Mouse (Mus musculus) limb, embryonic 12.5 days (tissue): ENCODE measurements around the gene Acad12. TPM values are rescaled to one million over a fixed set of nuclear protein-coding genes. Genes with fewer than 3 reads are reported as not detected.
"Not testable (repeated sequence)": the region's sequence is repeated elsewhere in the genome, so short reads cannot be mapped to it uniquely, and the experiment has no call there.

Experiments used
- ATAC-seq: fragments of 200-750 bp; cut with Nextera tagmentation; 2 replicates; pipeline ENCODE4 v1.8.0; 2017; ENCODE audit warnings: low read depth, moderate TSS enrichment; ENCODE audit not compliant: insufficient number of reproducible peaks, insufficient read depth, low FRiP score, low TSS enrichment
- H3K27ac ChIP-seq: fragments of 300-500 bp; sonication (generic); 2 replicates; pipeline ENCODE4 v1.5.1; 2016; ENCODE audit warnings: mild to moderate bottlenecking, moderate library complexity
- H3K27me3 ChIP-seq: fragments of 300-500 bp; sonication (generic); 2 replicates; pipeline ENCODE4 v1.6.1; 2016; ENCODE audit warnings: mild to moderate bottlenecking, moderate library complexity
- H3K36me3 ChIP-seq: fragments of 300-500 bp; sonication (generic); 2 replicates; pipeline ENCODE4 v1.6.1; 2016; ENCODE audit warnings: mild to moderate bottlenecking, moderate library complexity
- H3K4me1 ChIP-seq: fragments of 300-500 bp; sonication (generic); replicated peaks from 2 replicates; pipeline ENCODE4 v1.6.1; 2016
- H3K4me2 ChIP-seq: fragments of 300-500 bp; sonication (generic); 2 replicates; pipeline ENCODE4 v1.6.1; 2016; ENCODE audit warnings: mild to moderate bottlenecking, moderate library complexity
- H3K4me3 ChIP-seq: fragments of 300-500 bp; sonication (generic); replicated peaks from 2 replicates; pipeline ENCODE4 v1.5.1; 2016; ENCODE audit warnings: mild to moderate bottlenecking
- H3K9ac ChIP-seq: fragments of 300-500 bp; sonication (generic); replicated peaks from 2 replicates; pipeline ENCODE4 v1.6.1; 2016; ENCODE audit warnings: mild to moderate bottlenecking, moderate library complexity
- H3K9me3 ChIP-seq: fragments of 300-500 bp; sonication (generic); 2 replicates; pipeline ENCODE4 v1.6.1; 2016; ENCODE audit warnings: mild to moderate bottlenecking, moderate library complexity
- WGBS: fragments of 180-500 bp; shearing (Covaris S2); methylation state at CpG from one replicate; pipeline ENCODE4 v1.1.7; 2016; 5-methylcytosine and 5-hydroxymethylcytosine counted together
- polyA plus RNA-seq: library from polyadenylated mRNA; unstranded; fragments of >200 nt; fragmentation: Nextera tagmentation; extraction: Ambion mirVana; gene quantifications from 2 replicates; pipeline ENCODE4 v1.2.1, GENCODE M21; 2016

Acad12 gene
- polyA plus RNA-seq, 1 experiment from 2014 or later: 3.3 TPM

- not testable (repeated sequence) for H3K4me2 ChIP-seq, H3K27me3 ChIP-seq, H3K9ac ChIP-seq, H3K36me3 ChIP-seq, H3K27ac ChIP-seq, ATAC-seq, H3K4me1 ChIP-seq, H3K9me3 ChIP-seq, H3K4me3 ChIP-seq
- 49% methylated on average over 8 of the region's 8 CpGs for WGBS
Observed at GRCm38 (mm10) chr5:121609556-121610135, 9.1 kb downstream of the Acad12 start.

GRCm38 (mm10) chr5:121606151-121606550 is 12.6 kb downstream of the Acad12 start:
- H3K27ac ChIP-seq: no peak overlapping the region
- H3K36me3 ChIP-seq: no peaks in the 10 kb centered on the region
- H3K9me3 ChIP-seq: no peaks in the 10 kb centered on the region
- 0% methylated on average over 2 of the region's 2 CpGs for WGBS
- 0 out of 2 replicates have a peak, but pooled peaks cover 3% of the 10 kb centered on the region for H3K4me1 ChIP-seq
- no peak overlapping the region for H3K4me3 ChIP-seq
- ATAC-seq: no peak
- no peak overlapping the region for H3K9ac ChIP-seq
- H3K27me3 ChIP-seq: 0 out of 2 replicates have a peak, but pooled peaks cover 3% of the 10 kb centered on the region
- H3K4me2 ChIP-seq: no peak overlapping the region

GRCm38 (mm10) chr5:121603815-121604214 is 14.9 kb downstream of the Acad12 start:
- not testable (repeated sequence) for H3K4me3 ChIP-seq, H3K4me2 ChIP-seq, H3K27me3 ChIP-seq, H3K36me3 ChIP-seq, H3K4me1 ChIP-seq, ATAC-seq, H3K9ac ChIP-seq, H3K27ac ChIP-seq, H3K9me3 ChIP-seq
- WGBS: 74% methylated on average over 1 of the region's 1 CpGs

GRCm38 (mm10) chr5:121601547-121602299 is 17.0 kb downstream of the Acad12 start:
- H3K4me2 ChIP-seq: peak overlapping the region; percentile 10; the same call in 1 of the 2 replicates
- no peak for ATAC-seq
- WGBS: 25% methylated on average over 9 of the region's 9 CpGs
- H3K9ac ChIP-seq: no peak overlapping the region
- 0 out of 2 replicates have a peak, but pooled peaks cover 3% of the 10 kb centered on the region for H3K27me3 ChIP-seq
- no peaks in the 10 kb centered on the region for H3K9me3 ChIP-seq
- no peak overlapping the region for H3K4me3 ChIP-seq
- no peaks in the 10 kb centered on the region for H3K36me3 ChIP-seq
- 0 out of 2 replicates have a peak, but pooled peaks cover 3% of the 10 kb centered on the region for H3K4me1 ChIP-seq
- no peak overlapping the region for H3K27ac ChIP-seq

- H3K27me3 ChIP-seq: 0 out of 2 replicates have a peak, but pooled peaks cover 3% of the 10 kb centered on the region
- no peak overlapping the region for H3K4me2 ChIP-seq
- no peak overlapping the region for H3K4me3 ChIP-seq
- H3K36me3 ChIP-seq: no peaks in the 10 kb centered on the region
- 71% methylated on average over 13 of the region's 13 CpGs for WGBS
- ATAC-seq: no peak
- no peaks in the 10 kb centered on the region for H3K9me3 ChIP-seq
- H3K27ac ChIP-seq: peak overlapping the region; percentile 19; the same call in 1 of the 2 replicates
- no peak overlapping the region for H3K9ac ChIP-seq
- H3K4me1 ChIP-seq: peaks cover 10% of the 10 kb centered on the region
Observed at GRCm38 (mm10) chr5:121598871-121599610, 19.7 kb downstream of the Acad12 start.

- Histone ChIP-seq H3K4me3 (no peak overlapping the region), H3K36me3 (no peaks in the 10 kb centered on the region), H3K27me3 (0 out of 2 replicates have a peak, but pooled peaks cover 3% of the 10 kb centered on the region), H3K9ac (no peak overlapping the region), H3K9me3 (no peaks in the 10 kb centered on the region), H3K4me2 (no peak overlapping the region), H3K4me1 (peaks cover 15% of the 10 kb centered on the region), H3K27ac (no peak overlapping the region; the same call in 1 of the 2 replicates)
- 78% methylated on average over 7 of the region's 7 CpGs for WGBS
- no peak for ATAC-seq
Observed at GRCm38 (mm10) chr5:121597991-121598537, 20.7 kb downstream of the Acad12 start.

GRCm38 (mm10) chr5:121597332-121597731 is 21.4 kb downstream of the Acad12 start:
- 61% methylated on average over 4 of the region's 4 CpGs for WGBS

GRCm38 (mm10) chr5:121596226-121596625 is 22.5 kb downstream of the Acad12 start:
- Histone ChIP-seq H3K4me2 (no peak overlapping the region), H3K36me3 (0 out of 2 replicates have a peak, but pooled peaks cover 5% of the 10 kb centered on the region), H3K27ac (no peak overlapping the region), H3K27me3 (no peaks in the 10 kb centered on the region), H3K4me1 (peaks cover 29% of the 10 kb centered on the region), H3K9ac (no peak overlapping the region), H3K9me3 (no peaks in the 10 kb centered on the region), H3K4me3 (no peak overlapping the region)
- 71% methylated on average over 6 of the region's 6 CpGs for WGBS
- ATAC-seq: no peak

More at GRCm38 (mm10) chr5:121597332-121597731, 21.4 kb downstream of the Acad12 start:
- no peaks in the 10 kb centered on the region for H3K36me3 ChIP-seq
- H3K27ac ChIP-seq: no peak overlapping the region
- no peak overlapping the region for H3K4me3 ChIP-seq
- no peak overlapping the region for H3K4me2 ChIP-seq
- ATAC-seq: no peak
- H3K9me3 ChIP-seq: no peaks in the 10 kb centered on the region
- H3K4me1 ChIP-seq: peaks cover 21% of the 10 kb centered on the region
- H3K9ac ChIP-seq: no peak overlapping the region
- 0 out of 2 replicates have a peak, but pooled peaks cover 3% of the 10 kb centered on the region for H3K27me3 ChIP-seq

- no peak for ATAC-seq
- H3K4me2 ChIP-seq: no peak overlapping the region
- H3K4me3 ChIP-seq: no peak overlapping the region
- H3K27me3 ChIP-seq: no peaks in the 10 kb centered on the region
- 84% methylated on average over 6 of the region's 6 CpGs for WGBS
- H3K4me1 ChIP-seq: peaks cover 29% of the 10 kb centered on the region
- no peak overlapping the region for H3K9ac ChIP-seq
- H3K9me3 ChIP-seq: no peaks in the 10 kb centered on the region
- 0 out of 2 replicates have a peak, but pooled peaks cover 7% of the 10 kb centered on the region for H3K36me3 ChIP-seq
- H3K27ac ChIP-seq: no peak overlapping the region
Observed at GRCm38 (mm10) chr5:121595758-121596157, 23.0 kb downstream of the Acad12 start.

GRCm38 (mm10) chr5:121594714-121595313 is 23.9 kb downstream of the Acad12 start:
- 87% methylated on average over 6 of the region's 6 CpGs for WGBS
- Histone ChIP-seq H3K4me3 (peak overlapping the region; percentile 81; the same call in 1 of the 2 replicates), H3K27ac (peak overlapping the region; percentile 93; the same call in 1 of the 2 replicates), H3K9ac (no peak overlapping the region), H3K4me2 (peak overlapping the region; percentile 91; the same call in 1 of the 2 replicates), H3K9me3 (no peaks in the 10 kb centered on the region), H3K27me3 (no peaks in the 10 kb centered on the region), H3K4me1 (peaks cover 29% of the 10 kb centered on the region), H3K36me3 (peaks cover 10% of the 10 kb centered on the region; the same call in 1 of the 2 replicates)
- ATAC-seq: no peak
